8 mouse cellular contexts compared by ENCODE assay signal in the genomic region with DNA sequence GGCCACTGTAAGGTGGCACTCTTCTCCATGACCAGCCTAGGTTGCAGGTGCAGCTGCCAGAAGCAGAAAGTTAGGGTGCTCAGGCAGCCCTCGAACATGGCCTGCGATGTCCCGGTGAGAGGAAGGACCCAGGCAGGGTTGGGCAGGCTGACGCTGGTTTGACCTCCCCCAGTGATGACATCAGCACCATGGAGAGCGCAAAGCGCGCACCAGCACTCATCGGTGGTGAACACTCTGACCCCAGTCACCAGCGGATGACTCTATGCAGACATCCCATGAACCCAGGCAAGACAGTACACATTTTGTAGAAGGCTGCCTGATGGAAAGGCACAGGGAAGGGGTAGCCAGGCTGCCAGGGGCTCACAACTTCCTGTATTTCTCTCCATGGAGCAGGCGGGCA.
DNase-seq lines count a peak whose midpoint lies in the region; ATAC-seq and TF ChIP-seq lines count a peak whose summit lies in the region.

No protein-coding gene starts in this region.

- H3K27me3 ChIP-seq in CH12.LX (replicated peaks) = peaks cover 35% of the 10 kb centered on the region
- H3K27me3 ChIP-seq in liver, embryonic 14.5 days (ENCODE audit: control insufficient read depth, insufficient read depth, low read length) = no peaks in the 10 kb centered on the region

- no peak for ATAC-seq in liver, embryonic 14.5 days (ENCODE audit: insufficient read depth)

- WGBS in liver, embryonic 14.5 days (ENCODE audit: insufficient replicate concordance) = 6% methylated on average over 10 of the region's 10 CpGs

- in situ Hi-C loops in CH12.LX (cut with MboI; ENCODE audit: low pct_ligation_motif_present, low pct_unique_long_range_greater_than_20kb, low sequenced_read_pairs) = no loop called here

- no peak for TF ChIP-seq RAD21 in CH12.LX (IDR thresholded peaks at IDR 0.05; ENCODE audit: low read depth, low read length)

- no peaks in the 10 kb centered on the region for H3K79me2 ChIP-seq in CH12.LX (replicated peaks; ENCODE audit: control insufficient read depth, extremely low read depth, insufficient read depth, poor library complexity, severe bottlenecking)

- no peak overlapping the region for H3K27ac ChIP-seq in CH12.LX (ENCODE audit: insufficient read depth, low read depth)
- H3K27ac ChIP-seq in liver, embryonic 14.5 days = no peak overlapping the region

- no peaks in the 10 kb centered on the region for H3K36me3 ChIP-seq in CH12.LX (replicated peaks in 1 of 2; ENCODE audit: control insufficient read depth in 1 of 2, insufficient read depth in 1 of 2, low read length in 1 of 2)
- no peaks in the 10 kb centered on the region for H3K36me3 ChIP-seq in liver, embryonic 14.5 days (replicated peaks; ENCODE audit: control insufficient read depth, insufficient read depth, low read depth)

- TF ChIP-seq EP300 in CH12.LX (IDR thresholded peaks at IDR 0.05; ENCODE audit: low read length) = no peak
- TF ChIP-seq EP300 in liver, embryonic 14.5 days (IDR thresholded peaks at IDR 0.05; ENCODE audit: low read depth) = no peak

- dilution Hi-C loops in CH12.LX (cut with MboI; ENCODE audit: extremely low pct_ligation_motif_present, extremely low pct_unique_long_range_greater_than_20kb, low sequenced_read_pairs) = no loop called here

- DNase-seq in gastrocnemius, postnatal 10 days = peak; percentile 51
- DNase-seq in gastrocnemius, postnatal 36 days = no peak
- peak; percentile 3 for DNase-seq in CH12.LX (ENCODE audit: extremely low read depth)
- peak; percentile 77 for DNase-seq in embryo, embryonic 10.5 days (ENCODE audit: low spot score)
- DNase-seq in liver, embryonic 14.5 days (ENCODE audit: low read depth in 3 of 3, low spot score in 3 of 3) = peak; percentile 3 to 9 (median 7)
- DNase-seq in thymus, postnatal 4 days = peak; percentile 72
- no peak for DNase-seq in frontal cortex, postnatal 25 days (ENCODE audit: low spot score in 2 of 2)
- DNase-seq in layer of hippocampus, adult 9-10 months (ENCODE audit: low spot score) = no peak

- H3K9me3 ChIP-seq in CH12.LX (replicated peaks; ENCODE audit: low read length) = peaks cover 7% of the 10 kb centered on the region
- no peaks in the 10 kb centered on the region for H3K9me3 ChIP-seq in liver, embryonic 14.5 days (ENCODE audit: control insufficient read depth, low read length)

- no peak for TF ChIP-seq POLR2A in CH12.LX (IDR thresholded peaks at IDR 0.05; ENCODE audit: low read depth, low read length)

- no peak overlapping the region for H3K9ac ChIP-seq in CH12.LX (ENCODE audit: insufficient read depth, low read depth)
- no peak overlapping the region for H3K9ac ChIP-seq in liver, embryonic 14.5 days (replicated peaks)

- no peak for TF ChIP-seq CTCF in CH12.LX (conservative IDR thresholded peaks at IDR 0.05 in 1 of 2, IDR thresholded peaks at IDR 0.05 in 1 of 2; ENCODE audit: low read depth in 2 of 2, low read length in 2 of 2)
- no peak for TF ChIP-seq CTCF in liver, embryonic 14.5 days (IDR thresholded peaks at IDR 0.05; ENCODE audit: low read depth)

- intact Hi-C loops in gastrocnemius, postnatal 36 days (cut with DNase I) = no loop called here

- no peak overlapping the region for H3K4me3 ChIP-seq in CH12.LX (replicated peaks in 1 of 3; ENCODE audit: low read depth in 2 of 3, low read length in 2 of 3, poor library complexity in 1 of 3)
- H3K4me3 ChIP-seq in liver, embryonic 14.5 days (ENCODE audit: insufficient read depth in 1 of 2, low read depth in 2 of 2, low read length in 2 of 2) = no peak overlapping the region

- no peak overlapping the region for H3K4me2 ChIP-seq in CH12.LX (ENCODE audit: insufficient read depth, low read depth, poor library complexity, severe bottlenecking)
- H3K4me2 ChIP-seq in liver, embryonic 14.5 days (ENCODE audit: low read depth) = no peak overlapping the region

- H3K4me1 ChIP-seq in CH12.LX (ENCODE audit: control insufficient read depth in 1 of 2, insufficient read depth in 2 of 2) = no peaks in the 10 kb centered on the region
- H3K4me1 ChIP-seq in liver, embryonic 14.5 days (replicated peaks; ENCODE audit: control insufficient read depth in 2 of 2, insufficient read depth in 2 of 2, low read length in 1 of 2) = no peaks in the 10 kb centered on the region

TF ChIP-seq in CH12.LX, 34 proteins besides CTCF, POLR2A, EP300 and RAD21:
- TF ChIP-seq MXI1 (IDR thresholded peaks at IDR 0.05; ENCODE audit: low read depth, low read length) (no peak), MAX (IDR thresholded peaks at IDR 0.05; ENCODE audit: low read length) (no peak), CHD1 (IDR thresholded peaks at IDR 0.05; ENCODE audit: low read depth, low read length) (no peak), UBTF (IDR thresholded peaks at IDR 0.05; ENCODE audit: low read depth, low read length) (no peak), RCOR1 (conservative IDR thresholded peaks at IDR 0.05; ENCODE audit: low read depth, low read length) (no peak), USF1 (IDR thresholded peaks at IDR 0.05; ENCODE audit: low read depth, low read length) (no peak)

Comparison
In these comparisons a context has a peak if more than half of its experiments do, and no peak if none do; other contexts are left out.
1. DNase-seq: peak in gastrocnemius, postnatal 10 days (single experiment), CH12.LX (single experiment), embryo, embryonic 10.5 days (single experiment), liver, embryonic 14.5 days (3 of 3) and thymus, postnatal 4 days (single experiment); none in gastrocnemius, postnatal 36 days (0 of 2), frontal cortex, postnatal 25 days (0 of 2) and layer of hippocampus, adult 9-10 months (single experiment).